Mouse (Mus musculus) MEL (cell line): Measurements from ENCODE around the gene Rpa2. TPM values are rescaled to one million over a fixed set of nuclear protein-coding genes. Genes with fewer than 3 reads are reported as not detected.
A peak's percentile ranks its signal among the peaks of the same experiment; 100 is the strongest.

ENCODE experiments used
- DNase-seq: peaks from one replicate; pipeline ENCODE4 v3.0.0; 2011; ENCODE audit warnings: low read depth, low spot score
- H3K27ac ChIP-seq: 2 replicates; pipeline ENCODE4 v1.5.1; 2012; ENCODE audit warnings: low read depth, mild to moderate bottlenecking, control low read depth, low read length, moderate library complexity; ENCODE audit not compliant: control insufficient read depth
- H3K27me3 ChIP-seq, 2 experiments: fragments of 150-350 bp in 1 of 2; sonication (generic) in 1 of 2; 2 replicates each; pipeline ENCODE4 v1.6.1; 2012; ENCODE audit warnings: low read length in 2 of 2, mild to moderate bottlenecking in 2 of 2, improper control_type of control experiment in 1 of 2, moderate library complexity in 1 of 2; ENCODE audit not compliant: insufficient read depth in 2 of 2, control insufficient read depth in 1 of 2
- H3K36me3 ChIP-seq, 2 experiments: 2 replicates each; pipeline ENCODE4 v1.6.1; 2012 to 2014; ENCODE audit warnings: low read length in 2 of 2, improper control_type of control experiment in 1 of 2, inconsistent platforms in 1 of 2, mild to moderate bottlenecking in 1 of 2; ENCODE audit not compliant: insufficient read depth in 2 of 2, control insufficient read depth in 1 of 2
- H3K4me1 ChIP-seq, 2 experiments: fragments of 150-350 bp in 1 of 2; sonication (generic) in 1 of 2; 2 replicates each; pipeline ENCODE4 v1.6.1; 2012; ENCODE audit warnings: low read length in 2 of 2, improper control_type of control experiment in 1 of 2, mild to moderate bottlenecking in 1 of 2; ENCODE audit not compliant: insufficient read depth in 2 of 2, control insufficient read depth in 1 of 2
- H3K4me3 ChIP-seq, 2 experiments: fragments of 150-350 bp in 1 of 2; sonication (generic) in 1 of 2; 2 replicates each; pipeline ENCODE4 v1.5.1; 2012; ENCODE audit warnings: low read depth in 2 of 2, low read length in 2 of 2, mild to moderate bottlenecking in 2 of 2, moderate library complexity in 2 of 2, control low read depth in 1 of 2, improper control_type of control experiment in 1 of 2; ENCODE audit not compliant: control insufficient read depth in 1 of 2, insufficient read depth in 1 of 2
- H3K79me2 ChIP-seq: 2 replicates; pipeline ENCODE4 v1.6.1; 2012; ENCODE audit warnings: mild to moderate bottlenecking, low read length, moderate library complexity; ENCODE audit not compliant: control insufficient read depth, poor library complexity, insufficient read depth
- H3K9ac ChIP-seq: 2 replicates; pipeline ENCODE4 v1.6.1; 2012; ENCODE audit warnings: low read depth, mild to moderate bottlenecking, control low read depth, low read length, moderate library complexity; ENCODE audit not compliant: control insufficient read depth, poor library complexity, severe bottlenecking
- H3K9me3 ChIP-seq: fragments of 150-350 bp; sonication (generic); replicated peaks from 2 replicates; pipeline ENCODE4 v1.6.1; 2012; ENCODE audit warnings: mild to moderate bottlenecking, low read length, improper control_type of control experiment, moderate library complexity; ENCODE audit not compliant: insufficient read depth
- CHD1 ChIP-seq: IDR thresholded peaks from 2 replicates; pipeline ENCODE4 v1.6.1; 2012; ENCODE audit warnings: low read depth, mild to moderate bottlenecking, inconsistent platforms, low read length, improper control_type of control experiment
- CHD2 ChIP-seq: IDR thresholded peaks from 2 replicates; pipeline ENCODE4 v1.6.1; 2011; ENCODE audit warnings: low read length, improper control_type of control experiment
- E2F4 ChIP-seq: IDR thresholded peaks from 2 replicates; pipeline ENCODE4 v1.6.1; 2011; ENCODE audit warnings: low read depth, low read length, improper control_type of control experiment, borderline replicate concordance
- ELF1 ChIP-seq: IDR thresholded peaks from 2 replicates; pipeline ENCODE4 v1.6.1; 2014; ENCODE audit warnings: low read depth, mild to moderate bottlenecking, inconsistent platforms, low read length, improper control_type of control experiment, moderate library complexity
- ETS1 ChIP-seq: IDR thresholded peaks from 2 replicates; pipeline ENCODE4 v1.6.1; 2012; ENCODE audit warnings: low read depth, mild to moderate bottlenecking, inconsistent platforms, low read length, improper control_type of control experiment, moderate library complexity
- GATA1 ChIP-seq: IDR thresholded peaks from 2 replicates; pipeline ENCODE4 v1.6.1; 2011; ENCODE audit warnings: low read depth, low read length, improper control_type of control experiment
- HCFC1 ChIP-seq: IDR thresholded peaks from 2 replicates; pipeline ENCODE4 v1.6.1; 2012; ENCODE audit warnings: low read depth, mild to moderate bottlenecking, inconsistent platforms, low read length, improper control_type of control experiment, moderate library complexity
- KAT2A ChIP-seq: conservative IDR thresholded peaks from 2 replicates; pipeline ENCODE4 v1.6.1; 2012; ENCODE audit warnings: low read depth, low read length, improper control_type of control experiment, inconsistent platforms
- MAX ChIP-seq: IDR thresholded peaks from 2 replicates; pipeline ENCODE4 v1.6.1; 2011; ENCODE audit warnings: low read length, improper control_type of control experiment
- MAZ ChIP-seq: IDR thresholded peaks from 2 replicates; pipeline ENCODE4 v1.6.1; 2012; ENCODE audit warnings: low read depth, mild to moderate bottlenecking, inconsistent platforms, low read length, improper control_type of control experiment
- MEF2A ChIP-seq: IDR thresholded peaks from 2 replicates; pipeline ENCODE4 v1.6.1; 2014; ENCODE audit warnings: low read depth, mild to moderate bottlenecking, inconsistent platforms, low read length, improper control_type of control experiment; ENCODE audit not compliant: poor library complexity, insufficient replicate concordance, severe bottlenecking; ENCODE audit errors: extremely low read depth
- MXI1 ChIP-seq: IDR thresholded peaks from 2 replicates; pipeline ENCODE4 v1.6.1; 2011; ENCODE audit warnings: mild to moderate bottlenecking, low read depth, low read length, improper control_type of control experiment
- MYB ChIP-seq: IDR thresholded peaks from 2 replicates; pipeline ENCODE4 v1.6.1; 2011; ENCODE audit warnings: mild to moderate bottlenecking, low read depth, low read length, improper control_type of control experiment
- MYC ChIP-seq: IDR thresholded peaks from 2 replicates; pipeline ENCODE4 v1.6.1; 2011; ENCODE audit warnings: low read depth, mild to moderate bottlenecking, low read length, improper control_type of control experiment, moderate library complexity
- NELFE ChIP-seq: IDR thresholded peaks from 2 replicates; pipeline ENCODE4 v1.6.1; 2011; ENCODE audit warnings: low read depth, low read length, improper control_type of control experiment
- NRF1 ChIP-seq: IDR thresholded peaks from 2 replicates; pipeline ENCODE4 v1.6.1; 2014; ENCODE audit warnings: low read depth, mild to moderate bottlenecking, inconsistent platforms, low read length, improper control_type of control experiment, moderate library complexity; ENCODE audit not compliant: poor library complexity, insufficient read depth, severe bottlenecking
- POLR2A ChIP-seq, 2 experiments: IDR thresholded peaks; 2 replicates each; pipeline ENCODE4 v1.6.1; 2011 to 2012; ENCODE audit warnings: low read length in 2 of 2, mild to moderate bottlenecking in 2 of 2, control low read depth in 1 of 2, improper control_type of control experiment in 1 of 2, low read depth in 1 of 2, moderate library complexity in 1 of 2; ENCODE audit not compliant: control insufficient read depth in 1 of 2, insufficient read depth in 1 of 2, poor library complexity in 1 of 2
- POLR2AphosphoS2 ChIP-seq: IDR thresholded peaks from 2 replicates; pipeline ENCODE4 v1.6.1; 2011; ENCODE audit warnings: low read length, improper control_type of control experiment
- RCOR1 ChIP-seq: IDR thresholded peaks from 2 replicates; pipeline ENCODE4 v1.6.1; 2012; ENCODE audit warnings: low read depth, mild to moderate bottlenecking, inconsistent platforms, low read length, improper control_type of control experiment
- SIN3A ChIP-seq: IDR thresholded peaks from 2 replicates; pipeline ENCODE4 v1.6.1; 2012; ENCODE audit warnings: low read length, improper control_type of control experiment, inconsistent platforms
- TBP ChIP-seq: IDR thresholded peaks from 2 replicates; pipeline ENCODE4 v1.8.0; 2011; ENCODE audit warnings: low read depth, low read length, improper control_type of control experiment
- USF2 ChIP-seq, 2 experiments: IDR thresholded peaks; 2 replicates each; pipeline ENCODE4 v1.6.1; 2011 to 2012; ENCODE audit warnings: improper control_type of control experiment in 2 of 2, low read length in 2 of 2, borderline replicate concordance in 1 of 2, inconsistent platforms in 1 of 2, low read depth in 1 of 2, mild to moderate bottlenecking in 1 of 2; ENCODE audit not compliant: insufficient read depth in 1 of 2
- ZMIZ1 ChIP-seq: IDR thresholded peaks from 2 replicates; pipeline ENCODE4 v1.6.1; 2012; ENCODE audit warnings: low read depth, mild to moderate bottlenecking, inconsistent platforms, low read length, improper control_type of control experiment, moderate library complexity
- ZNF384 ChIP-seq: IDR thresholded peaks from 2 replicates; pipeline ENCODE4 v1.6.1; 2012; ENCODE audit warnings: low read depth, mild to moderate bottlenecking, inconsistent platforms, low read length, improper control_type of control experiment
- polyA plus RNA-seq, 2 experiments: library from polyadenylated mRNA; stranded (reverse) in 1 of 2; unstranded in 1 of 2; fragments of >175 nt in 1 of 2; fragments of >200 nt in 1 of 2; gene quantifications; 2 replicates each; pipeline versions ENCODE4 v1.2.1 to v1.2.4; 2012; ENCODE audit warnings: low replicate concordance in 2 of 2, low read depth in 1 of 2; ENCODE audit not compliant: insufficient read length in 2 of 2, insufficient read depth in 1 of 2, missing spikeins in 1 of 2
- total RNA-seq: library from RNA; depleted of rRNA; stranded (reverse); fragments of 300-350 nt; gene quantifications from 2 replicates; pipeline ENCODE4 v1.2.3, GENCODE M21; 2012; rRNA removed

Gene Rpa2
- total RNA-seq (102 and 119 TPM in 2 replicates), polyA plus RNA-seq (100 to 1,000 TPM in 1 of 2 experiments, not detected in 1; 103 TPM)

DNA sequence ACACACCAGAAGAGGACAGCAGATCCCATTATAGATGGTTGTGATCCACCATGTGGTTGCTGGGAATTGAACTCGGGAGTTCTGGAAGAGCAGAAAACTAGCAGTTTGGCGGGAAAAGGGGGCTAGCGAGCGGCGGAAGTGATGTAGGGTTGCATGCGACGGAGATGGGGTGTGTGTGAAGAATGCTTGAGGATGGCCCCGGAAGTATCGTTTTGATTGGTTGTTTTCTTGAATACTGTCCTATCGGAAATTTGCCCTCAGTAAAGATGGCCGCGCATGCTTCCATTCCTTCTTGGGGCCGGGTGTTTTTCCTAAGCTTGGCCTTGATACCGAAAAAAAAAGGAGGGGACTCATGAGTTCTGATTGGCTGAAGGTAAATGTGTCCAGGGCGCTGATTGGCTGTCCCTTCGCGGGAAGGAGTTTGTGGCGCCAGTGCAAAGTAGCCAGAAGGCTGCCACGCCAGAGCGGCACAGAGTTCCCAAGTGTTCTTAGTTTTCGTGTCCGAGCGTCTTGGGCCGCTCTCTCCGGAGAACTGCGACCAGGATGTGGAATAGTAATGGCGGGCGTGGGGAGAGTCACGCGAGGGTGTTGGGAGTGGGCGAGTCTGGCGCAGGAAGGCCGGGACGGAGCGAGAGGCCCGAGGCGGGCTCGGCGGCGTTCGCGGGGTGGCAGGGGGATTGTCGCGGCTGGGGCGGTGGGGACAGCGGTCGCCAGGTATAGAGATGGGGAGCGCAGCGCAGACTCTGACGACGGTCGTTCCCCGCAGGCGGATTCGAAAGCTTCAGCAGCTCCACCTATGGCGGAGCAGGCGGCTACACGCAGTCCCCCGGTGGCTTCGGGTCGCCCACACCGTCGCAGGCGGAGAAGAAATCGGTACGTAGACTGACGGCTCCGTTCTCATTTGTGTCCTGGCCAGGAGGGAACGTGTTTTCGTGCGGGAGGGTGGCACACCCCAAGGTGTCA lies at the start of gene Rpa2:
TSS of gene Rpa2 (plus strand) at position 419 of the 963 bp plus-strand sequence.
- Histone ChIP-seq H3K4me3 (peak within 1 kb of the TSS; percentile 68 to 100), H3K79me2 (peaks cover 16% of the 10 kb centered on the region), H3K9ac (peak within 1 kb of the TSS; percentile 99), H3K36me3 (peaks cover 11 to 14% of the 10 kb centered on the region in 2 experiments), H3K9me3 (no peaks in the 10 kb centered on the region), H3K4me1 (peaks cover 0 to 9% of the 10 kb centered on the region in 2 experiments; a peak in 2 of 4 replicates), H3K27me3 (no peaks in the 10 kb centered on the region), H3K27ac (peak within 1 kb of the TSS; percentile 77)
- DNase-seq: peak; percentile 100
- TF ChIP-seq POLR2A (IDR thresholded peaks at IDR 0.05; ENCODE audit: control insufficient read depth in 1 of 2, insufficient read depth in 1 of 2, low read depth in 1 of 2, low read length in 2 of 2, poor library complexity in 1 of 2) (peak; percentile 88 to 93), MEF2A (no peak), ELF1 (peak; percentile 94), ETS1 (peak; percentile 27; the same call in 1 of the 2 replicates), USF2 (IDR thresholded peaks at IDR 0.05; ENCODE audit: borderline replicate concordance in 1 of 2, insufficient read depth in 1 of 2, low read depth in 1 of 2, low read length in 2 of 2) (no peak), NRF1 (no peak), ZMIZ1 (no peak), CHD1 (no peak), MYB (no peak), TBP (peak; percentile 75), POLR2AphosphoS2 (peak; percentile 68; the same call in 1 of the 2 replicates), CHD2 (peak; percentile 85), RCOR1 (no peak), E2F4 (peak; percentile 95), HCFC1 (peak; percentile 97), NELFE (peak; percentile 81), SIN3A (peak; percentile 95), MAZ (peak; percentile 87), MAX (peak; percentile 89), MXI1 (peak; percentile 85), KAT2A (peak; percentile 91), MYC (no peak; the same call in 1 of the 2 replicates), ZNF384 (peak; percentile 97), GATA1 (peak; percentile 48)
